Mouse (Mus musculus) kidney, adult 2 months (tissue): ENCODE measurements around the gene Tox4. TPM values are rescaled to one million over a fixed set of nuclear protein-coding genes. Genes with fewer than 3 reads are reported as not detected.
A peak's percentile ranks its signal among the peaks of the same experiment; 100 is the strongest.

Experiments used
- DNase-seq: peaks from one replicate; pipeline ENCODE4 v3.0.0; 2021
- H3K27ac ChIP-seq: fragments of 200-500 bp; 2 replicates; pipeline ENCODE4 v1.5.1; 2012; ENCODE audit warnings: low read depth, low read length, control low read depth, inconsistent platforms; ENCODE audit not compliant: insufficient read depth
- H3K27me3 ChIP-seq: fragments of 200-500 bp; replicated peaks from 2 replicates; pipeline ENCODE4 v1.6.1; 2012; ENCODE audit warnings: mild to moderate bottlenecking, moderate library complexity, low read length, inconsistent platforms; ENCODE audit not compliant: control insufficient read depth, insufficient read depth
- H3K36me3 ChIP-seq: fragments of 200-500 bp; 2 replicates; pipeline ENCODE4 v1.6.1; 2012; ENCODE audit warnings: mild to moderate bottlenecking, moderate library complexity, low read length, inconsistent platforms; ENCODE audit not compliant: control insufficient read depth, insufficient read depth
- H3K4me1 ChIP-seq: fragments of 200-500 bp; 2 replicates; pipeline ENCODE4 v1.6.1; 2011; ENCODE audit warnings: low read length; ENCODE audit not compliant: control insufficient read depth, insufficient read depth
- H3K4me3 ChIP-seq: fragments of 200-500 bp; 2 replicates; pipeline ENCODE4 v1.5.1; 2011; ENCODE audit warnings: mild to moderate bottlenecking, low read depth, low read length, control low read depth; ENCODE audit not compliant: insufficient read depth
- CTCF ChIP-seq: fragments of 200-500 bp; conservative IDR thresholded peaks from 2 replicates; pipeline ENCODE4 v1.5.1; 2011; ENCODE audit warnings: low read depth, mild to moderate bottlenecking, control low read depth, low read length, moderate library complexity, mixed read lengths; ENCODE audit not compliant: insufficient read depth, insufficient read length
- POLR2A ChIP-seq: fragments of 200-500 bp; IDR thresholded peaks from one replicate; pipeline ENCODE4 v1.6.1; 2011; ENCODE audit warnings: low read depth, low read length, control low read depth
- WGBS: fragments of 180-500 bp; shearing (Covaris S2); methylation state at CpG from one replicate; pipeline ENCODE4 v1.1.7; 2018; 5-methylcytosine and 5-hydroxymethylcytosine counted together
- polyA plus RNA-seq: library from polyadenylated mRNA; depleted of rRNA; stranded (reverse); fragments of >200 nt; gene quantifications from 2 replicates; pipeline ENCODE4 v1.2.3, GENCODE M21; 2012

The Tox4 gene
- polyA plus RNA-seq, 1 experiment = 32.0 TPM

DNA sequence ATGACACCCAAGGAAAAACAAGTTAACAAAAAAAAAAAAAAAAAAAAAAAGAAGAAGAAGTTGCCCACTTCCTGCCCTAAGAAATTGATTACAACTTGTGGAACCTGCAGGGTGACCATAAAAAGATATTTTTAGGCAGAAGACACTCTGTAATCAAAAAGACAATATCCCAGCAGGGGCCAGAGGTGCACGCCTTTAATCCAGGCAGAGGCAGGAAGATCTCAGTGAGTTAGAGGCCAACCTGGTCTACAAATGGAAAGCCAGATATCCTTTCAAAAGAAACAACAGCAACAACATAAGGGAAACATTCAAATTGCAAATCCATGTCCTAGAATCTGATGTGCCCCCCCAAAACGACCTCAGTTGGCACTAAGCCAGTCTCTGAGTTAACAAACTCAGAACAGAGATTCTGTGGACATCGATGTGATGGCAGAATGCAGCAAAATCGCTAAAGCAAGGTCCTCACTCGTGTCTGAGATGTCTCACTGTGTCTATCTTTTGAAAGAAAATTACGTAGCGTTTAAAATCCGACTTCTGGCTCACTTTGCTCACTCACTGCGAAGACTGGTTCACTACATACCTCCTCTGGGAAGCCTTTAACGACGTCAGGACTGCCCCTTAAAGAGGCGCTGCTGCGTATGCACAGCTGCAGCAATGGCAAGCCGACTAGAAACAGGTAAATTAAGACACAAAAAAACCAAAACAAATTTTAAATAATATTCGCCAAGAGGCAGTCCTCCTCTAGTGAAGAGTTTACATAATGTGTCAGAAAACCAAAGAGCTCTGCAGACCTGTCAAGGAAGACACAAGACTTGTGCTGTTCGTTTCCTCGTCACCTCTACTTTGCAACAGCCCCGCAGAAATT is 22.4 kb upstream of the Tox4 start:
- H3K27me3 ChIP-seq = no peaks in the 10 kb centered on the region
- no peak for TF ChIP-seq POLR2A
- no peak for TF ChIP-seq CTCF
- H3K27ac ChIP-seq = peak overlapping the region; percentile 28
- DNase-seq = peak; percentile 33
- no peaks in the 10 kb centered on the region for H3K36me3 ChIP-seq
- H3K4me1 ChIP-seq = peaks cover 8% of the 10 kb centered on the region
- 6% methylated on average over 18 of the region's 18 CpGs for WGBS
- H3K4me3 ChIP-seq = peak overlapping the region; percentile 88

DNA sequence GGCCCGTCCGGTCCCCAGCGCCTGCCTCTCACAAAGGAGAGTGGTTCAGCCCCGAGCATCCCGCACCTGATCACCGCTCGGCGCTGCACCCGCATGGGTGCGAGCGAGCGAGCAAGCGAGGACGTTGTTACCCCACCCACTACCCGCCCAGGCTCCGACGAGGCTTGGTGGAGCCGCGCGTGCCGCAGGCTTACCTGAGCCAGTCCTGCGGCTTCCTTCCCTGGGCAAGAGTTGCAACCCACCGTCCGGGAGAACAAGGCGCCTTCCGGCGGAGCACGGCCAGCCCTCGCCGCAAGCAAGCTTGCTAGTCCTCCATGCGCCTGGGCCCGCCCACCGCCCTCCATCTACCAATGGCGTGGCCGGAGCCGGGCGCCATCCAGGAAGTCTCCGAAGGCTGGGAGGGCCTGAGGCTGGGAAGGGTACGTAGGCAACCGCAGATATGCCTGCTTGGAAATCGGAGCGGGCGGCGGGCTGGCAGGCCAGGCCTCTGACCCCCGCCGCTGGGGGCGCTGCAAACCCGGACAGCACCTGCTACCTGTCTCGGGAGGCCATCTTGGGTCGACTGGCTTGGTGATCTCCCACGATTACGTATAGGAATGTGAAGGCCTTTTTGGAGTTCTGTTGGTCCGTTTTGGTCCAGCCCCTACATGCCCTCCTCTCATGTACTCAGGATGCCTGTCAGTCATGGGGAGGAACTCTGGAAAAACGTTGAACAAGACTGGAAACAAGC is 21.3 kb upstream of the Tox4 start, which contains the start of gene Chd8:
Chd8 (minus strand) TSS at position 297 of the 730 bp plus-strand sequence.
- Histone ChIP-seq H3K4me1 (peaks cover 8% of the 10 kb centered on the region), H3K36me3 (no peaks in the 10 kb centered on the region), H3K27me3 (no peaks in the 10 kb centered on the region), H3K4me3 (peak within 1 kb of the TSS; percentile 88), H3K27ac (peak within 1 kb of the TSS; percentile 28)
- WGBS = under 1% methylated on average over 54 of the region's 54 CpGs
- peak; percentile 72 for TF ChIP-seq CTCF
- peak; percentile 58 for TF ChIP-seq POLR2A
- DNase-seq = peak; percentile 99

DNA sequence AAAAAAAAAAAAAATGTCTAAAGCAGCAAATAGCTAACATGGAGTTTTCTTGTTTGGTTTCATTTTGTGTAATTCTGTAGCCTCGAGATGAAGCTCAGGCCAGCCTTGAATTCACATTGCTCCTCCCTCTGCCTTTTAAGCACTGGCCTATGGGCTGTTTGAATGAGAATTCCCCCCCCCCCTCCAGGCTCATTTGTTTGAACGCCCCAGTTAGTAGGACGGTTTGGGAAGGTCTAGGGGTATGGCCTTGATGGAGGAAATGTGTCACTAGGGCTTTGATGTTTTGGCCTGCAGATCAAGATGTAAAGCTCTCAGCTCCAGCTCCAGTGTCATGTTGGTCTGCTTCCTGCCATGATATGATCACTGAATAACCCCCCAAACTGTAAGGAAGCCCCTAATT is 6.2 kb upstream of the Tox4 start:
- Histone ChIP-seq H3K36me3 (no peaks in the 10 kb centered on the region), H3K4me3 (no peak overlapping the region), H3K27ac (no peak overlapping the region), H3K27me3 (no peaks in the 10 kb centered on the region), H3K4me1 (no peaks in the 10 kb centered on the region)
- TF ChIP-seq CTCF = no peak
- TF ChIP-seq POLR2A = no peak
- WGBS = 64% methylated on average over 3 of the region's 3 CpGs
- DNase-seq = no peak

DNA sequence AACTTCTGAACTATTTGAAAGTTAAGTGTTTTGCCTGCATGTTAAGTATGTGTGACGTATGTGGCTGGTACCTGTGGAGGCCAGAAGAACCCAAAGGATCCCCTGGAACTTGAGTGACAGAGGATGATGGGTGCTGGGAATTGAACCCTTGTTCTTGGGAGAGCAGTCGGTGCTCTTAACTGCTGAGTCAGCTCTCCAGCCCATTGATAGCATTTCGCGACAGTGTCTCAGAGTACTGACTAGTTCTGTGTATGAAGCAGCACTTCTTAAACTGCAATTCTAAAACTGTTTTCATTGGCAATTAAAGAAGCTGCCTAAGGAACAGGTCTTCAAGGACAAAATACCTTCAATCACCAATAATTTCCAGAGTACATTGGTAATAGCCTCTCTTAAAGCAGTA is 1.7 kb upstream of the Tox4 start:
- Histone ChIP-seq H3K27me3 (no peaks in the 10 kb centered on the region), H3K4me3 (no peak overlapping the region), H3K36me3 (no peaks in the 10 kb centered on the region), H3K27ac (no peak overlapping the region), H3K4me1 (0 out of 2 replicates have a peak, but pooled peaks cover 2% of the 10 kb centered on the region)
- TF ChIP-seq POLR2A = no peak
- TF ChIP-seq CTCF = no peak
- WGBS = 92% methylated on average over 4 of the region's 4 CpGs
- DNase-seq = no peak

DNA sequence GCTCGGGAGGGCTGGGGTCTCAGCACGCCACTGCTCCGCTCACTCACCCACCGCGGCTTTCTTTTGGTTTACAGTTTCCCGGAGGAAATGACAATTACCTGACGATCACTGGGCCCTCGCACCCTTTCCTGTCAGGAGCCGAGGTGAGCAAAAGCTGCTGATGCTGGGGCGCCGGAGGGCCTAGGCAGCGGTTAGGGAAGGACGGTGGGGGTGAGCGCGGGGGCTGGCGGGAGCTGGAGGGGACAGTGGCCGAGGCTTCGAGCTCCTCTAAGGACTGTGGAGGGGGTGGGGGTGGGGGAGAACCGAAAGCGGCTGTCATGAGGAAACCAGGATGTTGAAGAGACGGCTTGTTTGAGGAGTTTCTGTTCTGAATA is 788 bp downstream of the Tox4 start:
- peak overlapping the region; percentile 25; the same call in 1 of the 2 replicates for H3K27ac ChIP-seq
- no peak for TF ChIP-seq POLR2A
- TF ChIP-seq CTCF = no peak
- H3K27me3 ChIP-seq = no peaks in the 10 kb centered on the region
- no peak for DNase-seq
- peak overlapping the region; percentile 87 for H3K4me3 ChIP-seq
- 0 out of 2 replicates have a peak, but pooled peaks cover 2% of the 10 kb centered on the region for H3K4me1 ChIP-seq
- H3K36me3 ChIP-seq = no peaks in the 10 kb centered on the region
- WGBS = under 1% methylated on average over 21 of the region's 21 CpGs

DNA sequence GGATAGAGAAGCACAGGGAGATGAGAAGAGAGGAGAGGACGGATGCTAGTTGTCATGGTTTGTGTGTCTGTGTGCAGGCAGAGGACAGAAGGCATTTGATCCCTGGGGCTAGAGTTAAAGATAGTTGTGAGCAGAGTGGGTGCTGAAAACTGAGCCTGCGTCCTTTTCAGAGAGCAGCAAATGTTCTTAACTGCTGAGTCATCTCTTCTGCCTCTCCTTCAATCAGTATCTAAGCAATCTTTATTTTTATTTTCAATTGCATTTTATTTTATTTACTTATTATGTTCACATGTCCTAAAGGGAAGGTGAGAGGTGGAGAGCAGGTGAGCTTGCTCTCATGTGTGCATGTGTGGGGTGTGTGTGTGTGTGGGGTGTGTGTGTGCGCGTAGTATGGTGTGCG is 4.7 kb downstream of the Tox4 start:
- H3K4me3 ChIP-seq = no peak overlapping the region
- H3K36me3 ChIP-seq = peaks cover 1% of the 10 kb centered on the region
- TF ChIP-seq POLR2A (no peak), CTCF (no peak)
- H3K27ac ChIP-seq = no peak overlapping the region
- WGBS = 93% methylated on average over 5 of the region's 5 CpGs
- H3K4me1 ChIP-seq = 0 out of 2 replicates have a peak, but pooled peaks cover 2% of the 10 kb centered on the region
- no peaks in the 10 kb centered on the region for H3K27me3 ChIP-seq
- no peak for DNase-seq

DNA sequence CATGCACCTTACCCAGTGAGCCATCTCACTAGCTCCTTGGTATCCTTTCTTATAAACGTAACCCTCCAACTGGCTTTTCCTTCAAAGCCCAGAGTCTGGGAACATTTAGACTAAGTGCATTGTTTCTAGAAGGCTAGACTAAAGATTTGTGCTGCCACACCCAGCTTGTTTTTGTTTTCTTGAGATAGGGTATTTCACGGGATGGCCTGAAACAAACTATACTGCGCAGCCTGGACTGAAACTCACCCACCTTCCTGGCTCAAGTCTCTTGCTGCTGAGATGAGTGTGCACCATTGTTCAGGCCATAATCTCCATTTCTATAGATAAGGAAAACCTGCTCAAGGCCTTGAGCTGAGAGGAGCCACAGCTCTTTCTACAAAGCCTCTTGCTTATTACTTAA is 5.2 kb downstream of the Tox4 start:
- Histone ChIP-seq H3K27ac (no peak overlapping the region), H3K4me3 (no peak overlapping the region), H3K36me3 (peaks cover 1% of the 10 kb centered on the region), H3K27me3 (no peaks in the 10 kb centered on the region), H3K4me1 (0 out of 2 replicates have a peak, but pooled peaks cover 2% of the 10 kb centered on the region)
- no peak for DNase-seq
- 80% methylated on average over 3 of the region's 3 CpGs for WGBS
- TF ChIP-seq POLR2A (no peak), CTCF (no peak)
